Mouse (Mus musculus): ENCODE data around the gene Kirrel3. TPM values are rescaled to one million over a fixed set of nuclear protein-coding genes. Genes with fewer than 3 reads are reported as not detected.
A peak's percentile ranks its signal among the peaks of the same experiment; 100 is the strongest.

Gene Kirrel3
- 5.3 TPM in 2 replicates for polyA plus RNA-seq (2014; fragmentation: Nextera tagmentation; extraction: Ambion mirVana)

- Histone ChIP-seq H3K36me3 (ENCODE audit: control insufficient read depth, insufficient read depth, low read length) (no peaks in the 10 kb centered on the region), H3K4me2 (ENCODE audit: low read depth, low read length, severe bottlenecking) (peak within 1 kb of the TSS; percentile 81), H3K27me3 (ENCODE audit: control insufficient read depth, insufficient read depth, low read length) (peaks cover 30% of the 10 kb centered on the region), H3K4me3 (ENCODE audit: low read depth, low read length) (peak within 1 kb of the TSS; percentile 45), H3K9ac (ENCODE audit: low read length) (peak within 1 kb of the TSS; percentile 61), H3K27ac (ENCODE audit: low read depth, low read length) (no peak within 1 kb of the TSS), H3K9me3 (ENCODE audit: control insufficient read depth, low read length) (no peaks in the 10 kb centered on the region), H3K4me1 (replicated peaks; ENCODE audit: control insufficient read depth, insufficient read depth, low read length) (peaks cover 10% of the 10 kb centered on the region; the same call in 1 of the 2 replicates)
- under 1% methylated on average over 35 of the region's 35 CpGs for WGBS
- peak; percentile 84 for DNase-seq (ENCODE audit: low spot score)
- ATAC-seq (replicated peaks; ENCODE audit: low FRiP score) = peak; percentile 72
Observed at GRCm38 (mm10) chr9:34485759-34486431, at the start of gene Kirrel3. Kirrel3 (plus strand) TSS chr9:34485894.

- no peak for ATAC-seq (replicated peaks; ENCODE audit: low FRiP score)
Observed at GRCm38 (mm10) chr9:34440721-34441120, 45.0 kb upstream of the Kirrel3 start.

GRCm38 (mm10) chr9:34443950-34444349 is 41.7 kb upstream of the Kirrel3 start:
- Histone ChIP-seq H3K4me2 (ENCODE audit: low read depth, low read length, severe bottlenecking) (no peak overlapping the region), H3K4me3 (ENCODE audit: low read depth, low read length) (no peak overlapping the region), H3K36me3 (ENCODE audit: control insufficient read depth, insufficient read depth, low read length) (no peaks in the 10 kb centered on the region), H3K9me3 (ENCODE audit: control insufficient read depth, low read length) (no peaks in the 10 kb centered on the region), H3K4me1 (replicated peaks; ENCODE audit: control insufficient read depth, insufficient read depth, low read length) (0 out of 2 replicates have a peak, but pooled peaks cover 2% of the 10 kb centered on the region), H3K27me3 (ENCODE audit: control insufficient read depth, insufficient read depth, low read length) (no peaks in the 10 kb centered on the region), H3K27ac (ENCODE audit: low read depth, low read length) (no peak overlapping the region), H3K9ac (ENCODE audit: low read length) (no peak overlapping the region)
- 82% methylated on average over 4 of the region's 4 CpGs for WGBS
- DNase-seq (ENCODE audit: low spot score) = no peak
- ATAC-seq (replicated peaks; ENCODE audit: low FRiP score) = no peak

More at GRCm38 (mm10) chr9:34440721-34441120, 45.0 kb upstream of the Kirrel3 start:
- H3K27ac ChIP-seq (ENCODE audit: low read depth, low read length) = no peak overlapping the region
- DNase-seq (ENCODE audit: low spot score) = no peak
- 87% methylated on average over 4 of the region's 4 CpGs for WGBS
- no peak overlapping the region for H3K9ac ChIP-seq (ENCODE audit: low read length)
- no peak overlapping the region for H3K4me2 ChIP-seq (ENCODE audit: low read depth, low read length, severe bottlenecking)
- H3K9me3 ChIP-seq (ENCODE audit: control insufficient read depth, low read length) = no peaks in the 10 kb centered on the region
- H3K36me3 ChIP-seq (ENCODE audit: control insufficient read depth, insufficient read depth, low read length) = no peaks in the 10 kb centered on the region
- H3K4me3 ChIP-seq (ENCODE audit: low read depth, low read length) = no peak overlapping the region
- no peaks in the 10 kb centered on the region for H3K27me3 ChIP-seq (ENCODE audit: control insufficient read depth, insufficient read depth, low read length)
- H3K4me1 ChIP-seq (replicated peaks; ENCODE audit: control insufficient read depth, insufficient read depth, low read length) = no peaks in the 10 kb centered on the region

GRCm38 (mm10) chr9:34446497-34447350 is 39.0 kb upstream of the Kirrel3 start:
- DNase-seq (ENCODE audit: low spot score) (no peak), ATAC-seq (replicated peaks; ENCODE audit: low FRiP score) (peak; percentile 80)
- Histone ChIP-seq H3K27me3 (ENCODE audit: control insufficient read depth, insufficient read depth, low read length) (no peaks in the 10 kb centered on the region), H3K4me1 (replicated peaks; ENCODE audit: control insufficient read depth, insufficient read depth, low read length) (0 out of 2 replicates have a peak, but pooled peaks cover 2% of the 10 kb centered on the region), H3K4me3 (ENCODE audit: low read depth, low read length) (no peak overlapping the region), H3K9ac (ENCODE audit: low read length) (no peak overlapping the region), H3K4me2 (ENCODE audit: low read depth, low read length, severe bottlenecking) (no peak overlapping the region), H3K9me3 (ENCODE audit: control insufficient read depth, low read length) (no peaks in the 10 kb centered on the region), H3K36me3 (ENCODE audit: control insufficient read depth, insufficient read depth, low read length) (no peaks in the 10 kb centered on the region), H3K27ac (ENCODE audit: low read depth, low read length) (peak overlapping the region; percentile 31)
- WGBS = 51% methylated on average over 15 of the region's 15 CpGs

- Histone ChIP-seq H3K9me3 (ENCODE audit: control insufficient read depth, low read length) (no peaks in the 10 kb centered on the region), H3K4me1 (replicated peaks; ENCODE audit: control insufficient read depth, insufficient read depth, low read length) (0 out of 2 replicates have a peak, but pooled peaks cover 2% of the 10 kb centered on the region), H3K27me3 (ENCODE audit: control insufficient read depth, insufficient read depth, low read length) (no peaks in the 10 kb centered on the region), H3K9ac (ENCODE audit: low read length) (no peak overlapping the region), H3K4me3 (ENCODE audit: low read depth, low read length) (no peak overlapping the region), H3K36me3 (ENCODE audit: control insufficient read depth, insufficient read depth, low read length) (no peaks in the 10 kb centered on the region), H3K4me2 (ENCODE audit: low read depth, low read length, severe bottlenecking) (no peak overlapping the region), H3K27ac (ENCODE audit: low read depth, low read length) (no peak overlapping the region)
- DNase-seq (ENCODE audit: low spot score) (no peak), ATAC-seq (replicated peaks; ENCODE audit: low FRiP score) (no peak)
- WGBS = 88% methylated on average over 2 of the region's 2 CpGs
Observed at GRCm38 (mm10) chr9:34447736-34448135, 38.0 kb upstream of the Kirrel3 start.

DNA sequence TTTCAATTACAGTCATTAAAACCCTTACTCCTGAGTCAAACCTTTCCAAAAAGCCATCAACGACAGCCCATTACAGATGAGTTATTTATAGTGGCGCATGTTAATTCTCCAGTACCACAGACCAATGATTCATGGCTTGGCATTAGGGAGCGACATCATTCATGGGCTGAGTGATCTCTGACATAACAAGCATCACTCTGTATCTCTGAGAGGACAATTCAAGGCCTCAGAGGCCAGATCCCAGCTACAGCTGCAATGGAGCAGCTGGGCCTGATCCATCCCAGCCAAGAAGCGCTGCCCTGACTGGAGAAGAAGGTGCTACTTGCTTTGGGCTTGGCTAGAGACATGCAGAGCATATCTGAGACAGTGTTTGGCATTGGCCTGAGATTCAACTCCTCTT is 37.2 kb upstream of the Kirrel3 start:
- Histone ChIP-seq H3K9me3 (ENCODE audit: control insufficient read depth, low read length) (no peaks in the 10 kb centered on the region), H3K4me3 (ENCODE audit: low read depth, low read length) (no peak overlapping the region), H3K27ac (ENCODE audit: low read depth, low read length) (no peak overlapping the region), H3K4me1 (replicated peaks; ENCODE audit: control insufficient read depth, insufficient read depth, low read length) (0 out of 2 replicates have a peak, but pooled peaks cover 2% of the 10 kb centered on the region), H3K27me3 (ENCODE audit: control insufficient read depth, insufficient read depth, low read length) (no peaks in the 10 kb centered on the region), H3K4me2 (ENCODE audit: low read depth, low read length, severe bottlenecking) (no peak overlapping the region), H3K36me3 (ENCODE audit: control insufficient read depth, insufficient read depth, low read length) (no peaks in the 10 kb centered on the region), H3K9ac (ENCODE audit: low read length) (no peak overlapping the region)
- WGBS = 95% methylated on average over 4 of the region's 4 CpGs
- ATAC-seq (replicated peaks; ENCODE audit: low FRiP score) (no peak), DNase-seq (ENCODE audit: low spot score) (no peak)

- H3K4me3 ChIP-seq (ENCODE audit: low read depth, low read length) = no peak overlapping the region
- ATAC-seq (replicated peaks; ENCODE audit: low FRiP score) (no peak), DNase-seq (ENCODE audit: low spot score) (no peak)
- no peak overlapping the region for H3K9ac ChIP-seq (ENCODE audit: low read length)
- H3K27me3 ChIP-seq (ENCODE audit: control insufficient read depth, insufficient read depth, low read length) = no peaks in the 10 kb centered on the region
- no peak overlapping the region for H3K4me2 ChIP-seq (ENCODE audit: low read depth, low read length, severe bottlenecking)
- H3K27ac ChIP-seq (ENCODE audit: low read depth, low read length) = no peak overlapping the region
- no peaks in the 10 kb centered on the region for H3K36me3 ChIP-seq (ENCODE audit: control insufficient read depth, insufficient read depth, low read length)
- H3K4me1 ChIP-seq (replicated peaks; ENCODE audit: control insufficient read depth, insufficient read depth, low read length) = no peaks in the 10 kb centered on the region
- no peaks in the 10 kb centered on the region for H3K9me3 ChIP-seq (ENCODE audit: control insufficient read depth, low read length)
- WGBS = 65% methylated on average over 5 of the region's 5 CpGs
Observed at GRCm38 (mm10) chr9:34458189-34458588, 27.5 kb upstream of the Kirrel3 start.

GRCm38 (mm10) chr9:34459968-34460367 is 25.7 kb upstream of the Kirrel3 start:
- Histone ChIP-seq H3K4me1 (replicated peaks; ENCODE audit: control insufficient read depth, insufficient read depth, low read length) (no peaks in the 10 kb centered on the region), H3K4me2 (ENCODE audit: low read depth, low read length, severe bottlenecking) (no peak overlapping the region), H3K4me3 (ENCODE audit: low read depth, low read length) (no peak overlapping the region), H3K9ac (ENCODE audit: low read length) (no peak overlapping the region), H3K27ac (ENCODE audit: low read depth, low read length) (no peak overlapping the region), H3K27me3 (ENCODE audit: control insufficient read depth, insufficient read depth, low read length) (no peaks in the 10 kb centered on the region), H3K36me3 (ENCODE audit: control insufficient read depth, insufficient read depth, low read length) (no peaks in the 10 kb centered on the region), H3K9me3 (ENCODE audit: control insufficient read depth, low read length) (no peaks in the 10 kb centered on the region)
- ATAC-seq (replicated peaks; ENCODE audit: low FRiP score) (no peak), DNase-seq (ENCODE audit: low spot score) (no peak)
- WGBS = 68% methylated on average over 5 of the region's 5 CpGs
